Mouse (Mus musculus): Measurements from ENCODE around the gene Gm21987. TPM values are rescaled to one million over a fixed set of nuclear protein-coding genes. Genes with fewer than 3 reads are reported as not detected.

Gene Gm21987
- not detected in 2 replicates for polyA plus RNA-seq (2021; fragmentation: Nextera tagmentation)
- long read RNA-seq, experiment 1, result 0 reads
- long read RNA-seq, experiment 2, partial matches to known transcripts, result 0 of 2 reads
- long read RNA-seq, experiment 2, other reads (novel, unspliced or antisense), result 2 of 2 reads

GRCm38 (mm10) chr16:38346529-38347325 is at the start of gene Gm21987, which contains the start of gene Cox17:
Gene Gm21987, plus strand, starts transcription at chr16:38347040.
Gene Cox17, plus strand, starts transcription at chr16:38346991.

GRCm38 (mm10) chr16:38341396-38342324 is 5.2 kb upstream of the Gm21987 start, which contains the start of gene Maats1:
Gene Maats1, minus strand, starts transcription at chr16:38342143.

GRCm38 (mm10) chr16:38361933-38362332 is 15.1 kb downstream of the Gm21987 start, which contains the start of gene Popdc2:
Gene Popdc2, plus strand, starts transcription at chr16:38362209.

Other genes starting within 250 kb of the Gm21987 start
- not detected in 2 replicates for gene Nr1i2, start 52.2 kb upstream of the Gm21987 start, polyA plus RNA-seq (2021; fragmentation: Nextera tagmentation)
- gene Maats1, start 4.9 kb upstream of the Gm21987 start, polyA plus RNA-seq (2021; fragmentation: Nextera tagmentation), result 0.60 and 0.75 TPM in 2 replicates
- 772 and 802 TPM in 2 replicates for gene Cox17, start within 50 bp of the Gm21987 start, polyA plus RNA-seq (2021; fragmentation: Nextera tagmentation)
- 0.26 and 0.83 TPM in 2 replicates for gene Popdc2, start 15.2 kb downstream of the Gm21987 start, polyA plus RNA-seq (2021; fragmentation: Nextera tagmentation)
- 0.55 and 1.3 TPM in 2 replicates for gene Pla1a, start 86.1 kb downstream of the Gm21987 start, polyA plus RNA-seq (2021; fragmentation: Nextera tagmentation)
- gene Adprh, start 105.7 kb downstream of the Gm21987 start, polyA plus RNA-seq (2021; fragmentation: Nextera tagmentation), result 119 and 133 TPM in 2 replicates
- gene Cd80, start 108.5 kb downstream of the Gm21987 start, polyA plus RNA-seq (2021; fragmentation: Nextera tagmentation), result 0.19 and 0.39 TPM in 2 replicates
- 43.2 and 57.0 TPM in 2 replicates for gene Timmdc1, start 175.6 kb downstream of the Gm21987 start, polyA plus RNA-seq (2021; fragmentation: Nextera tagmentation)
- 33.8 and 37.9 TPM in 2 replicates for gene Poglut1, start 203.2 kb downstream of the Gm21987 start, polyA plus RNA-seq (2021; fragmentation: Nextera tagmentation)
- 6.1 and 9.7 TPM in 2 replicates for gene Tmem39a, start 211.7 kb downstream of the Gm21987 start, polyA plus RNA-seq (2021; fragmentation: Nextera tagmentation)